Mouse (Mus musculus): ENCODE results near the gene Thra. TPM values are rescaled to one million over a fixed set of nuclear protein-coding genes. Genes with fewer than 3 reads are reported as not detected.

The Thra gene
- polyA plus RNA-seq, 1 experiment = 28.1 TPM

- Histone ChIP-seq H3K27me3 (ENCODE audit: control insufficient read depth, insufficient read depth, insufficient read length) (no peaks in the 10 kb centered on the region), H3K36me3 (ENCODE audit: control insufficient read depth, insufficient read depth) (peaks cover 41% of the 10 kb centered on the region), H3K79me2 (ENCODE audit: control insufficient read depth, insufficient read depth) (peaks cover 13% of the 10 kb centered on the region), H3K79me3 (ENCODE audit: low read depth) (peaks cover 6% of the 10 kb centered on the region), H3K4me3 (ENCODE audit: insufficient read depth, poor library complexity, severe bottlenecking) (no peak overlapping the region), H3ac (ENCODE audit: control insufficient read depth, insufficient read length, low read depth) (no peak overlapping the region)
- TF ChIP-seq MYOD1 (IDR thresholded peaks at IDR 0.05; ENCODE audit: control insufficient read depth, insufficient read length, low read depth) = no peak
Measured at GRCm38 (mm10) chr11:98768127-98769006, 27.9 kb downstream of the Thra start.

- TF ChIP-seq USF1 (IDR thresholded peaks at IDR 0.05; ENCODE audit: low read depth) (no peak), MYOG (IDR thresholded peaks at IDR 0.05; ENCODE audit: control insufficient read depth, extremely low read depth, insufficient read length) (no peak), CTCF (IDR thresholded peaks at IDR 0.05; ENCODE audit: control insufficient read depth, insufficient read depth, insufficient read length) (no peak), MAX (IDR thresholded peaks at IDR 0.05) (no peak), FOSL1 (IDR thresholded peaks at IDR 0.05; ENCODE audit: insufficient read depth, low read length, poor library complexity, severe bottlenecking) (no peak), CEBPB (IDR thresholded peaks at IDR 0.05; ENCODE audit: low read depth) (no peak), MYOD1 (IDR thresholded peaks at IDR 0.05; ENCODE audit: control insufficient read depth, insufficient read length, low read depth) (no peak)
Measured at GRCm38 (mm10) chr11:98769007-98769954, 28.8 kb downstream of the Thra start.

GRCm38 (mm10) chr11:98770096-98770975 is 29.9 kb downstream of the Thra start:
- Histone ChIP-seq H3K27me3 (ENCODE audit: control insufficient read depth, insufficient read depth, insufficient read length) (no peaks in the 10 kb centered on the region), H3K79me3 (ENCODE audit: low read depth) (peaks cover 12% of the 10 kb centered on the region), H3K36me3 (ENCODE audit: control insufficient read depth, insufficient read depth) (peaks cover 41% of the 10 kb centered on the region), H3K79me2 (ENCODE audit: control insufficient read depth, insufficient read depth) (peaks cover 22% of the 10 kb centered on the region), H3ac (ENCODE audit: control insufficient read depth, insufficient read length, low read depth) (no peak overlapping the region), H3K4me3 (ENCODE audit: insufficient read depth, poor library complexity, severe bottlenecking) (no peak overlapping the region)
- no peak for TF ChIP-seq FOSL1 (IDR thresholded peaks at IDR 0.05; ENCODE audit: insufficient read depth, low read length, poor library complexity, severe bottlenecking)
- no peak for TF ChIP-seq CTCF (IDR thresholded peaks at IDR 0.05; ENCODE audit: control insufficient read depth, insufficient read depth, insufficient read length)

More at GRCm38 (mm10) chr11:98769007-98769954, 28.8 kb downstream of the Thra start:
- H3K4me3 ChIP-seq (ENCODE audit: insufficient read depth, poor library complexity, severe bottlenecking) = no peak overlapping the region
- peaks cover 8% of the 10 kb centered on the region for H3K79me3 ChIP-seq (ENCODE audit: low read depth)
- H3ac ChIP-seq (ENCODE audit: control insufficient read depth, insufficient read length, low read depth) = no peak overlapping the region
- H3K36me3 ChIP-seq (ENCODE audit: control insufficient read depth, insufficient read depth) = peaks cover 41% of the 10 kb centered on the region
- no peaks in the 10 kb centered on the region for H3K27me3 ChIP-seq (ENCODE audit: control insufficient read depth, insufficient read depth, insufficient read length)
- H3K79me2 ChIP-seq (ENCODE audit: control insufficient read depth, insufficient read depth) = peaks cover 16% of the 10 kb centered on the region

DNA sequence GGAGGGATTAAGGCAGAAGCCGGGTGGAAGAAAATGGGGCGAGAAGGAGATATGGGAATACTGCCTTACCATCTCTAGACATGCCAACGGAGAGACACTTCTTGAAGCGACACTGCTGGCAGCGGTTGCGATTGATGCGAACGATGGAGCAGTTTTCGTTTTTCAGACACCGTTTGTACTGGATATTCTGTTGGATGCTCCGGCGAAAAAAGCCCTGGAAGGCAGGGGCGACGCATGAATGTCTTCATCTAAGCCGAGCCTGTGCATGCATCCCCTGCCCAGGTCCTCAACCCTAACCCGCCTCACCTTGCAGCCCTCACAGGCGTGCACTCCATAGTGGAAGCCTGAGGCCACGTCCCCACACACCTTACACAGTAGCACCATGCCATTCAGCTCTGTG is 30.7 kb downstream of the Thra start:
- H3K36me3 ChIP-seq (ENCODE audit: control insufficient read depth, insufficient read depth) = peaks cover 41% of the 10 kb centered on the region
- TF ChIP-seq MYOG (IDR thresholded peaks at IDR 0.05; ENCODE audit: control insufficient read depth, extremely low read depth, insufficient read length) (no peak), USF1 (IDR thresholded peaks at IDR 0.05; ENCODE audit: low read depth) (no peak), CTCF (IDR thresholded peaks at IDR 0.05; ENCODE audit: control insufficient read depth, insufficient read depth, insufficient read length) (no peak), FOSL1 (IDR thresholded peaks at IDR 0.05; ENCODE audit: insufficient read depth, low read length, poor library complexity, severe bottlenecking) (no peak), CEBPB (IDR thresholded peaks at IDR 0.05; ENCODE audit: low read depth) (no peak), MYOD1 (IDR thresholded peaks at IDR 0.05; ENCODE audit: control insufficient read depth, insufficient read length, low read depth) (no peak), MAX (IDR thresholded peaks at IDR 0.05) (no peak)
- no peak overlapping the region for H3K4me3 ChIP-seq (ENCODE audit: insufficient read depth, poor library complexity, severe bottlenecking)
- no peak overlapping the region for H3ac ChIP-seq (ENCODE audit: control insufficient read depth, insufficient read length, low read depth)
- H3K79me3 ChIP-seq (ENCODE audit: low read depth) = peaks cover 12% of the 10 kb centered on the region
- H3K27me3 ChIP-seq (ENCODE audit: control insufficient read depth, insufficient read depth, insufficient read length) = no peaks in the 10 kb centered on the region
- H3K79me2 ChIP-seq (ENCODE audit: control insufficient read depth, insufficient read depth) = peaks cover 26% of the 10 kb centered on the region

- no peak for TF ChIP-seq MAX (IDR thresholded peaks at IDR 0.05)
- Histone ChIP-seq H3K4me3 (ENCODE audit: insufficient read depth, poor library complexity, severe bottlenecking) (no peak overlapping the region), H3K79me2 (ENCODE audit: control insufficient read depth, insufficient read depth) (peaks cover 34% of the 10 kb centered on the region), H3K27me3 (ENCODE audit: control insufficient read depth, insufficient read depth, insufficient read length) (no peaks in the 10 kb centered on the region), H3K79me3 (ENCODE audit: low read depth) (peaks cover 12% of the 10 kb centered on the region), H3K36me3 (ENCODE audit: control insufficient read depth, insufficient read depth) (peaks cover 41% of the 10 kb centered on the region), H3ac (ENCODE audit: control insufficient read depth, insufficient read length, low read depth) (no peak overlapping the region)
Measured at GRCm38 (mm10) chr11:98771844-98772525, 31.5 kb downstream of the Thra start.
